Mouse (Mus musculus) intestine, embryonic 14.5 days (tissue): ENCODE data around the gene Btg3. TPM values are rescaled to one million over a fixed set of nuclear protein-coding genes. Genes with fewer than 3 reads are reported as not detected.

ENCODE experiments used
- polyA plus RNA-seq: library from polyadenylated mRNA; unstranded; fragments of >200 nt; fragmentation: Nextera tagmentation; extraction: Ambion mirVana; gene quantifications from 2 replicates; pipeline ENCODE4 v1.2.1, GENCODE M21; 2014

Gene Btg3
- polyA plus RNA-seq, 1 experiment from 2014 or later: 40.5 TPM

Other genes starting within 250 kb of the Btg3 start
- gene Cxadr, start 75.7 kb downstream of the Btg3 start, polyA plus RNA-seq: 35.9 and 37.6 TPM in 2 replicates
- gene D16Ertd472e, start 199.5 kb upstream of the Btg3 start, polyA plus RNA-seq: 11.8 and 13.6 TPM in 2 replicates